14 mouse cellular contexts compared by ENCODE assay signal in the genomic region with DNA sequence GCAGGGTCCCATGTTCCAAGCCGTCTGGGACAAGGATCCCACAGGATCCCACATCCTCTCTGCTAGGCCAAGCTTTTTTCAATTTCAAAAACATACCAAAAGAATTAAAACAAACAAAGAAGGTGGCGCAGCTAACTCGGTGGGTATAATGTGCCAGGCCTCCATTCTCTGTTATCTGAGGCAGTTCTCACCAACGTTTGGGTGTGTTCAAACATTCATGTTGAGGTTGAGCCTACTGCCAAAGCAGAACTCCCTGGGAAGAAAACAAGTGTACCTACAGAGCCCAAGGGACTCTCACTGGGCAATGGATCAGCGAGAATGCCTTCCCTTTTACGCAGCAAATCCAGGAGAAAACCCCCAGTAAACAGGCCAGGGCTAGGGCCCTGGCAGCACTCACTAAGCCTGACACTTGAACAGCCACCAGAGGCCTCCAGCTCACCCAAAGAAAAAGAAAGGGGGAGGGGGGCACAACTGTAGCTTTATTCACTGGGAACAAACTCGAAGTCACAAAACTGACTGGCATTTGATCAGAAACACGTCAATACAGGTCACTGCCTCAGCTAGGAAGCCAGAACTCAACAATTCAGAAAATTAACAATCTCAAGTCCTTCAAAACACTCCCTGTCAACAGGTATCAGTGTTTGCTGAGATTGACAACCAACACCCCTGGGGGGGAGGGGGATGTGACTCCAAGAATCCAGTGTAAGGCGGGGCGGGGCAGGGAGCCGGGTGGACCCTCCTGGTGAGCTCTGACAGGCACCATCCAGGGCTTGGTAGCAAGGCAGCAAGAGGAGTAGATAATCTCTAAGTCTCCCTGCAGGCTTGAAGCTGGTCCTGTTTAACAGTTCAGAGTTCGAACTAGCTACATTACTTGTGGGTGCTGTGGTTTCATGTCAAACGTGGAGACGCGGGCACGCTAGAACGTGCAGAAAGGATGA.
DNase-seq lines count a peak whose midpoint lies in the region; ATAC-seq and TF ChIP-seq lines count a peak whose summit lies in the region.
"Had no signal": no experiment of that assay in that cellular context is flagged by ENCODE, and none has a peak within 500 bp of the region (broad histone marks: within the 10 kb centered on the region; RNA-seq: fewer than 3 reads in every experiment).

No protein-coding gene starts in this region.

- peak; percentile 33 for TF ChIP-seq CTCF in layer of hippocampus, adult 2 months (conservative IDR thresholded peaks at IDR 0.05)
- TF ChIP-seq CTCF in brain, embryonic 14.5 days (IDR thresholded peaks at IDR 0.05; ENCODE audit: borderline replicate concordance, extremely low read depth, insufficient read depth, insufficient read length), result no peak

- no peak for TF ChIP-seq POLR2A in brain, embryonic 14.5 days (IDR thresholded peaks at IDR 0.05; ENCODE audit: borderline replicate concordance, extremely low read depth, insufficient read depth, insufficient read length, poor library complexity, severe bottlenecking)

- H3K27ac ChIP-seq in layer of hippocampus, adult 2 months, result peak overlapping the region; percentile 68
- H3K27ac ChIP-seq: hindbrain, embryonic 14.5 days; kidney, postnatal 0 days had no signal

- peak; percentile 60 for DNase-seq in adrenal gland, postnatal 10 days
- no peak for DNase-seq in adrenal gland, adult 2 months
- no peak for DNase-seq in layer of hippocampus, adult 2 months (ENCODE audit: low spot score in 2 of 2)
- no peak for DNase-seq in layer of hippocampus, adult 8-10 months (ENCODE audit: low spot score in 2 of 2)
- DNase-seq in brain, embryonic 14.5 days (ENCODE audit: low read depth), result peak; percentile 31
- DNase-seq in heart, postnatal 4 days, result peak; percentile 49
- no peak for DNase-seq in ovary, postnatal 10 days (ENCODE audit: low spot score)
- DNase-seq: cerebellum, adult 9-10 months; lung, postnatal 4 days; retina, postnatal 1 day; thymus, postnatal 4 days had no signal

- ATAC-seq in monocyte, adult 5-6 weeks (replicated peaks; ENCODE audit: insufficient number of reproducible peaks, low FRiP score, low TSS enrichment, poor library complexity, severe bottlenecking), result no peak

- H3K4me3 ChIP-seq in layer of hippocampus, adult 2 months, result no peak overlapping the region

Comparison
In these comparisons a context has a peak if more than half of its experiments do, and no peak if none do; other contexts are left out.
1. DNase-seq: peak in adrenal gland, postnatal 10 days (single experiment), brain, embryonic 14.5 days (single experiment) and heart, postnatal 4 days (single experiment); none in adrenal gland, adult 2 months (single experiment), layer of hippocampus, adult 2 months (0 of 2), layer of hippocampus, adult 8-10 months (0 of 2) and ovary, postnatal 10 days (single experiment).